Mouse (Mus musculus): ENCODE measurements around the gene Crybg2. TPM values are rescaled to one million over a fixed set of nuclear protein-coding genes. Genes with fewer than 3 reads are reported as not detected.

The Crybg2 gene
- total and polyA plus RNA-seq, 3 experiments = 0.65 to 2.3 TPM; not detected in 1

GRCm38 (mm10) chr4:134128221-134128982 lies 67.8 kb downstream of the Crybg2 start, which contains the start of gene Sh3bgrl3 (continued):
- TF ChIP-seq TBP (IDR thresholded peaks at IDR 0.05; ENCODE audit: low read depth, low read length) = peak; percentile 82
- peak; percentile 76 for TF ChIP-seq HCFC1 (IDR thresholded peaks at IDR 0.05; ENCODE audit: low read depth, low read length)
- no peak; a peak in 1 of 4 replicates for TF ChIP-seq EP300 (IDR thresholded peaks at IDR 0.05; ENCODE audit: low read depth in 1 of 2, low read length in 2 of 2)
- TF ChIP-seq ZNF384 (IDR thresholded peaks at IDR 0.05; ENCODE audit: low read depth, low read length) = no peak
- TF ChIP-seq MAZ (IDR thresholded peaks at IDR 0.05; ENCODE audit: low read depth, low read length) = peak; percentile 70; the same call in 1 of the 2 replicates
- peak; percentile 76 for TF ChIP-seq ELF1 (IDR thresholded peaks at IDR 0.05; ENCODE audit: low read depth, low read length)
- no peak for TF ChIP-seq ZC3H11A (IDR thresholded peaks at IDR 0.05; ENCODE audit: low read depth, low read length)
- TF ChIP-seq GATA1 (IDR thresholded peaks at IDR 0.05; ENCODE audit: low read depth, low read length) = no peak
- TF ChIP-seq POLR2AphosphoS5 (IDR thresholded peaks at IDR 0.05; ENCODE audit: borderline replicate concordance, low read depth, low read length) = no peak
- TF ChIP-seq NELFE (IDR thresholded peaks at IDR 0.05; ENCODE audit: low read depth, low read length) = peak; percentile 80
- TF ChIP-seq MEF2A (IDR thresholded peaks at IDR 0.05; ENCODE audit: extremely low read depth, insufficient replicate concordance, low read depth, low read length, poor library complexity, severe bottlenecking) = no peak
- TF ChIP-seq RCOR1 (IDR thresholded peaks at IDR 0.05; ENCODE audit: low read depth, low read length) = no peak
- peak; percentile 87 to 91 for TF ChIP-seq POLR2A (IDR thresholded peaks at IDR 0.05; ENCODE audit: control insufficient read depth in 1 of 2, insufficient read depth in 1 of 2, low read depth in 1 of 2, low read length in 2 of 2, poor library complexity in 1 of 2)
- TF ChIP-seq MAX (IDR thresholded peaks at IDR 0.05; ENCODE audit: low read length) = 0 out of 2 replicates have a peak, but pooled peaks have one; percentile 27
- no peak for TF ChIP-seq JUND (IDR thresholded peaks at IDR 0.05; ENCODE audit: low read depth, low read length)
- peak; percentile 40 for TF ChIP-seq TCF12 (IDR thresholded peaks at IDR 0.05; ENCODE audit: low read depth, low read length)
- TF ChIP-seq RAD21 (IDR thresholded peaks at IDR 0.05; ENCODE audit: low read depth, low read length) = no peak
- peak; percentile 90 for TF ChIP-seq ZMIZ1 (IDR thresholded peaks at IDR 0.05; ENCODE audit: low read depth, low read length)
- no peak; the same call in 1 of the 2 replicates for TF ChIP-seq E2F4 (IDR thresholded peaks at IDR 0.05; ENCODE audit: borderline replicate concordance, low read depth, low read length)
- TF ChIP-seq CHD2 (IDR thresholded peaks at IDR 0.05; ENCODE audit: low read length) = no peak
- TF ChIP-seq TAL1 (IDR thresholded peaks at IDR 0.05; ENCODE audit: low read length) = no peak

DNA sequence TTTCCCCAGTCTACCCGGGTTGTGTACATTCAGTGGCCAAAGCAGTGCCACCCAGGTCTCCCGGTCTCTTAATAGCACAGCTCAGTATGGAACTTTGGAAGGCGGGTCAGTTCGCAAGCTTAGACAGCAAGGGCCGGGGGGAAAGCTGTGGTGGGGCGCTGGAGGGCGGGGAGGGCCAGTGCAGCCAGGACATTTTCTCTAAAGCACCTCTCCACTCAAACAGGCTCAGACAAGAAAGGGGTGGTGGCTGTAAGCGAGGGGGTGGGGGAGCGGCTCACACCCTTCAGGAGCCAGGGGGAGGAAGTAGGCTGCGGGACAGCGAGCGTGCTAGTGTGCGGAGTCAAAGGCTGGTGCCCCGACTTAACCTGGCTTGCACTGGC lies 68.4 kb downstream of the Crybg2 start:
- Histone ChIP-seq H3K9ac (ENCODE audit: control insufficient read depth, low read depth, low read length, poor library complexity, severe bottlenecking) (peak overlapping the region; percentile 88), H3K4me3 (ENCODE audit: control insufficient read depth in 1 of 2, insufficient read depth in 1 of 2, low read depth in 2 of 2, low read length in 2 of 2) (peak overlapping the region; percentile 82 to 83), H3K4me1 (ENCODE audit: control insufficient read depth in 1 of 2, insufficient read depth in 2 of 2, low read length in 2 of 2) (peaks cover 10 to 37% of the 10 kb centered on the region in 2 experiments), H3K36me3 (ENCODE audit: control insufficient read depth in 1 of 2, insufficient read depth in 2 of 2, low read length in 2 of 2) (peaks cover 1 to 28% of the 10 kb centered on the region in 2 experiments; a peak in 2 of 4 replicates), H3K9me3 (replicated peaks; ENCODE audit: insufficient read depth, low read length) (no peaks in the 10 kb centered on the region), H3K79me2 (ENCODE audit: control insufficient read depth, insufficient read depth, low read length, poor library complexity) (peaks cover 15% of the 10 kb centered on the region), H3K27ac (ENCODE audit: control insufficient read depth, low read depth, low read length) (peak overlapping the region; percentile 81), H3K27me3 (ENCODE audit: control insufficient read depth in 1 of 2, insufficient read depth in 2 of 2, low read length in 2 of 2) (no peaks in the 10 kb centered on the region)
- no peak for DNase-seq (ENCODE audit: low read depth, low spot score)
- TF ChIP-seq KAT2A (conservative IDR thresholded peaks at IDR 0.05; ENCODE audit: low read depth, low read length) (no peak), BHLHE40 (IDR thresholded peaks at IDR 0.05; ENCODE audit: borderline replicate concordance, low read depth, low read length) (no peak), MAZ (IDR thresholded peaks at IDR 0.05; ENCODE audit: low read depth, low read length) (peak; percentile 17; the same call in 1 of the 2 replicates), TCF12 (IDR thresholded peaks at IDR 0.05; ENCODE audit: low read depth, low read length) (no peak), MXI1 (IDR thresholded peaks at IDR 0.05; ENCODE audit: low read depth, low read length) (peak; percentile 8; the same call in 1 of the 2 replicates), CHD1 (IDR thresholded peaks at IDR 0.05; ENCODE audit: low read depth, low read length) (no peak; the same call in 1 of the 2 replicates)

Measured in MEL (cell line).